Mouse (Mus musculus): ENCODE results near the gene Olfr1183.

- TF ChIP-seq CTCF (IDR thresholded peaks at IDR 0.05; ENCODE audit: borderline replicate concordance, insufficient read depth, low read depth, low read length) (no peak), POLR2A (IDR thresholded peaks at IDR 0.05; ENCODE audit: borderline replicate concordance, insufficient read depth, low read length) (no peak)
Measured at GRCm38 (mm10) chr2:88419051-88419450, 35.6 kb upstream of the Olfr1183 start, which contains the start of gene Olfr1180.

Data from cerebellum, adult 2 months (tissue).